Mouse (Mus musculus) heart, postnatal 10 days (tissue): ENCODE data around the gene C330021F23Rik. TPM values are rescaled to one million over a fixed set of nuclear protein-coding genes. Genes with fewer than 3 reads are reported as not detected.
A peak's percentile ranks its signal among the peaks of the same experiment; 100 is the strongest.

Experiments
- DNase-seq, 2 experiments: peaks; one replicate each; pipeline ENCODE4 v3.0.0; 2021
- intact Hi-C: fragments of 180-260 bp; cut with DNase I; formaldehyde crosslinking; loops from one replicate; pipeline ENCODE4 v1.15.1; 2025
- total RNA-seq, 2 experiments: library from RNA; stranded (reverse); gene quantifications; 2 replicates each; pipeline ENCODE4 v1.2.3; 2021

C330021F23Rik gene
- total RNA-seq, 2 experiments from 2014 or later: 0.30 to 0.91 TPM

DNA sequence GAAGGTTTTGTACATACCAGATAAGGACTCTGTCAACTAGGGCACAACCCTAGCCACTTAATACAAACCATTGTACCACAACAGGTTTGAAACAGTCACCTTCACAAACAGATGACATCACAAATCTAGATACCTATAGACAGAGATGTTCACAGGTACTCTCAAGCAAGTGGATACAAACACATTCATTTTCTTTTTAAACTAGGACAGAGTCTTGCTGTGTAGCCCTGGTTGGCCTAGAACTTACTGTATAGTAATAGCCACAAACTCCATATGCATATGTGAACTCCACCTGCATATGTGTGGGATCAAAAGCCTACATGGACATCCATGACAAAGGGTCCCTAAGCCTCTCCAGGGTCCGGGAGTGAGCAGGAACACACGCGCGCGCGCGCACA lies 19.2 kb downstream of the C330021F23Rik start, which contains the start of gene Camsap3:
Gene Camsap3, plus strand, starts transcription at position 301 of the 398 bp plus-strand sequence.
- intact Hi-C loops: no loop called here
- no peak for DNase-seq

- DNase-seq: peak; percentile 30 to 31
- intact Hi-C loops: no loop called here
Observed at GRCm38 (mm10) chr8:3587391-3588257, 19.8 kb downstream of the C330021F23Rik start.

- intact Hi-C loops: no loop called here
- no peak for DNase-seq
Observed at GRCm38 (mm10) chr8:3588258-3588633, 20.5 kb downstream of the C330021F23Rik start.

GRCm38 (mm10) chr8:3593470-3593869 lies 25.7 kb downstream of the C330021F23Rik start:
- no peak for DNase-seq
- intact Hi-C loops: no loop called here

DNA sequence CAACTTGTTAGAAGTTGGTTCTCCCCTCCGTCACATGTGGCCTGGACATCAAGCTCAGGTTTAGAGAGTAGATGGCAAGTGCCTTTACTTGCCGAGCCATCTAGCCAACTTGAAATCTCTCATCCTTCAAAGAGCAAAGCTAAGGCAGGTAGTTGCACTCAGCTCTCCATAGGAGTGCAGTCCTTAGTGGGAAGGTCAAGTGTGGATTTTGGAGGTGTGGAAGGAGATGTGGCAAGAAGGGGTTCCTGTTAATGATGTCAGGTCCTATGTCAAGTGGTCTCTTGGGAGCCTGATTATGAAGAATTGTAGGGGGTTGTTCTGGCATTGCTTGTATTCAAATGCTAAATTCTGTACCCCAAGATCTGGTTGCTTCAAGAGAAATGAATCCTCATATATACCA lies 26.7 kb downstream of the C330021F23Rik start:
- DNase-seq: no peak
- intact Hi-C loops: no loop called here

DNA sequence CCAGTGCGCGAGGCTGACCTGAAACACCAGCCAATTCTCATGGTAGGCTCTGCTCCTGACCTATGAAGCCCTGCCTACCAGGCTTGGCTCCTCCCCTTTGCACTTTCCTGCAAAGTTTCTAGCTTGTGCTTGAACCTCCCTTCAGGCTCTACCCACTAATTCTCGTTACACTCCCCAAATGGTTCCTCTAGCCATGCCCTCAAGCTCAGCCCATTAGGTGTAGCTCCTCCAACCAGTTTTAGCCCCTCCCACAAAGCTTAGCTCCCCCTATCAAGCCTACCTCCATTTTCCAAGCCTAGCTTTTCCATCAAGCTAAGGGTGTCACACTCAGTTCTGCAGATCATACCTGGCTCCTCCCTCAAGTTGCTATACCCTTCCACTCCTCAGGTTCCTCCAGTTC lies 30.3 kb downstream of the C330021F23Rik start:
- DNase-seq: no peak
- intact Hi-C loops: no loop called here

DNA sequence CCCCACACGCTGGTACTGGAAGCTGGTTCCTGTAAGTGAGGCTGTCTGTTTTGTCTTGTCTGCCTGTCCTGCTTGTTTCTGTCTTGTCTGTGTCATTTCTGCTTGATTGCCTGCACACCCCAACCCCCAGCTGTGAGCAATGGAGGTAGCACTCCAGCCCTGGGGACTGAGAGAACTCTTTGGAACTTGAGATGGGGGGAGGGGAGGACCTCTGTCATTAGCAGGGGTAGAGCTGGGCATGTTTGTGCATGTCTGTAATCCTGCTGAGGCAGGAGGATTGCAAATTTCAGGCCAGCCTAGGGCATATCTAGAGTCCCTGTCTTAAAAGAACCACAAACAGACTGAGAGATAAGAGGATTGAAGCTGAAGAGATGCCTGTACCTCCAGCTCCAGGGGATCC lies 31.4 kb downstream of the C330021F23Rik start:
- no peak for DNase-seq
- intact Hi-C loops: no loop called here

- DNase-seq: peak; percentile 75 to 82
- intact Hi-C loops: no loop called here
Observed at GRCm38 (mm10) chr8:3600401-3600800, 32.6 kb downstream of the C330021F23Rik start.

- intact Hi-C loops: no loop called here
- DNase-seq: no peak
Observed at GRCm38 (mm10) chr8:3603439-3603838, 35.6 kb downstream of the C330021F23Rik start.

GRCm38 (mm10) chr8:3606593-3606992 lies 38.8 kb downstream of the C330021F23Rik start:
- intact Hi-C loops: no loop called here
- DNase-seq: no peak

- intact Hi-C loops: no loop called here
- DNase-seq: no peak
Observed at GRCm38 (mm10) chr8:3607822-3608221, 40.0 kb downstream of the C330021F23Rik start.

DNA sequence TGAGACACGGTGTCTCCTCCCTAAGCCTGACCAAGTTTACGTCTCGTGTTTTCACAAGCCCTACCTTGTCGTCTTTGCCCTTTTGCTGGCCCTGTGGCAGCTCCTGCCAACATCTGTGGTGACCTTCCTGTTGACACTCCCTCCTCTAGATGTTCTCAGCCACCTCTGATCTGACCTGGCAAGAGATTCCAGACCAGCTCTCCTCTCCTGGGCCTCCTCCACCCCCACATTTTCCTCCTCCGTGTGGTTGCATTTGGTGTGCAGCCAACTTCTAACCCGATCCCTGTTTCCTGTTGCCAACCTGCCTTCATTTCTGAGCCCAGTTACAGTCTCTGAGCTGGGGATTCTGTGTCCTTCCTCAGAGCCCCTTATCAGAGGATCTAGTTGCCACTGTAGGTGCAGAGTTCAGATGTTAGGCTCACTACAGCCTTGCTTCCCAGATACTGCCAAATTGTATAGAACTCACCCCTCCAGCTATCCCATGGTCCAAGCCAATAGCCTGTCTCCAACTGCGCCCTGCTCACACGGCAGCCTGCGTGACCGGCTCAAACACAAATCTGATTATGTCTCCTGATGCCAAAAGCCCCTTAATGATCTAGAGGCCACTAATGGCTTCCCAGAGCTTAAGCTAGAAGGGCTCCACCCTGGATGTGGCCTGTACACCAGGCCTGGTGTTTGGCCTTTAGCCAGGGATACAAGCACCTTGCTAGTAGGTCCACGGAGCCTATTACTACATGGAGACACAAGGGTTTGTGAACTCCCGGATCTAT lies 41.4 kb downstream of the C330021F23Rik start:
- no peak for DNase-seq
- intact Hi-C loops: no loop called here

DNA sequence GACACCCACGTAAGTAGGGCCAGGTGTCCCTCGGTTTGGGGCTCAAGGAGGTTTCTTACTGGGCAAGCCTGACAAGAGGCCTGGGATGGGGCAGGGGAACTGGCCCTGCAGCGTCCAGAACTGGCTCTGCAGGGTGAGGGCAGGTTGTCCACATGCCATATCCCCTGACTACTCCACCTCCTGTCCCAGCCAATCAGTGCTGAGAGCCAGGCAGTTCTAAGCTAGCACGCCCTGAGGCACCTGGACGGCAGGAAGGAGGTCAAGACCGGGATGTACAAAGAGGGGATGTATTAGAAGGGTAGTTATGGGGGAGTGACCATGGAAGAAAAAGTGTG lies 42.0 kb downstream of the C330021F23Rik start:
- intact Hi-C loops: no loop called here
- DNase-seq: no peak

- DNase-seq: peak; percentile 99
- intact Hi-C loops: loop anchor here (1.0 to 10.0 kb wide), 3 partner anchors 55 to 633 kb away; partner anchors contain the start of genes Ctxn1, Snapc2 and Trappc5
Observed at GRCm38 (mm10) chr8:3621199-3621970, 53.6 kb downstream of the C330021F23Rik start, which contains the start of the genes Xab2 and Pet100. Gene Xab2 (minus strand): TSS chr8:3621316. Gene Pet100 (plus strand): TSS chr8:3621548.

GRCm38 (mm10) chr8:3622119-3622518 lies 54.3 kb downstream of the C330021F23Rik start:
- DNase-seq: no peak
- intact Hi-C loops: loop anchor here (10.0 kb wide), 1 partner anchor 633 kb away; the partner anchor contains the start of genes Ctxn1 and Snapc2

GRCm38 (mm10) chr8:3625445-3625844 lies 57.7 kb downstream of the C330021F23Rik start, which contains the start of gene Pcp2:
Gene Pcp2 (minus strand): TSS chr8:3625545.
- intact Hi-C loops: loop anchor here (10.0 kb wide), 1 partner anchor 629 kb away; the partner anchor contains the start of genes Ctxn1 and Snapc2

DNA sequence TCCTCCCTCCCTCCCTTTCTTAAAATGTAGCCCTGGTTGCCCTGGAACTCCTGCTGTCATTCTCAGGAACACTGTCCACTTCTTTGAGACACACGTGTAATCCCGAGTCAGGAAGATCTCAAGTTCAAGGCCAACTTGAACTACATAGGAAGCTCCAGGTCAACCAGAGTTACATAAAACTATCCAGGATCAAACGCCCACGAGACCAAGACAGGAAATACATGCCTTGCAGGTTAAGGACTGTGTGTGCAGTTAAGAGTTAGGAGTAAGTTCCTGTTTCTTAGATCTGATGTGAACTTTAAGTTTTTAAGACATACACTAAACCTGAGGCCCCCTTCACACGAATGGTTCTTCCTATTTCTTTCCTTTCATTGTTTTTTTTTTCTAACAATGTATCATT lies 59.2 kb downstream of the C330021F23Rik start:
- no peak for DNase-seq
- intact Hi-C loops: loop anchor here (10.0 kb wide), 1 partner anchor 628 kb away; the partner anchor contains the start of genes Ctxn1 and Snapc2

More at GRCm38 (mm10) chr8:3625445-3625844, 57.7 kb downstream of the C330021F23Rik start, which contains the start of gene Pcp2:
- DNase-seq: no peak

- DNase-seq: peak; percentile 24 to 36
- intact Hi-C loops: loop anchor here (2.0 to 10.0 kb wide), 2 partner anchors 45 to 627 kb away; partner anchors contain the start of genes Ctxn1, Fcor and Snapc2
Observed at GRCm38 (mm10) chr8:3628014-3628413, 60.2 kb downstream of the C330021F23Rik start.

DNA sequence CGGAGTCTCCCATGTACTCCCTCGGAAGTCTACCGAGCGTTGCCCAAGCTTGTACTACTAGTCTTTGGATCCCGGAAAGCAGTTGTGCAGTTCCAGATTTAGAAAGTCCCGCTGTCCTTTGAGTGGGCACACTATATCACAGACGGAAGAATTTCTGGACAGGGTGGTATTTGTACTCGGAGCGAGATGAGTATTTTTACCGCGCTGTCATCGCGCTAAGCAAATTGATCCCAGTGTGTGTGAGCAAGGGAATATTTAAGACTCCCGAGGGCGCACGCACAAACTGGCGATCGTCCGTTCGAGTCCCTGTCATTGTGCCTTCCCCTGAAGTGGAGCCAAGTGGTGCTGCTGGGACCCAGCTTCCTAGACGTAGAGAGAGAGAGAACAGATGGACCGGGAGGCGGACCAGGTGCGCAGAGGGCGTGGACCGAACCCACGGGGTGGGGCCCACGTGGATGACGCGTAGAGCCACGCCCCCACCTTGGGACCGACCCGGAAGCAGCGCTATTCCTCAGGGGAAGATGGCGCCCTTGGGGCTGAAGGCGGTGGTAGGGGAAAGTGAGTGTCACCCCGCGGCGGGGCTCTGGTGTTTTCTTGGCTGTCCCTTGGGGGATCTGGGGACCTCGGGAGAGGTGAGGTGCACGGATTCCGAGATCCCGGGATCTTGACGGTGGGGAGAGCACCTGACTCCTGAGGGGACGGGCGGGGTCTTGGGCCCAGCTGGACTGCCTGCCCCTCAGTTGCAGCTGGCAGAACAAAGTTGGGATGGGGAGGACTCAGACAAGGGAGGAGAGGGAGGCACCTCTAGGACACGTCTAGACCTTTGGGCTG lies 63.1 kb downstream of the C330021F23Rik start, which contains the start of gene Stxbp2:
Gene Stxbp2, plus strand, starts transcription at position 309 of the 831 bp plus-strand sequence.
- intact Hi-C loops: no loop called here
- peak; percentile 44 to 60 for DNase-seq
